Mouse (Mus musculus) central nervous system, embryonic 11.5 days (tissue): ENCODE measurements around the gene Hist1h2ac. TPM values are rescaled to one million over a fixed set of nuclear protein-coding genes. Genes with fewer than 3 reads are reported as not detected.

ENCODE experiments used
- polyA plus RNA-seq: library from polyadenylated mRNA; depleted of rRNA; stranded (reverse); fragments of >200 nt; gene quantifications from 2 replicates; pipeline ENCODE4 v1.2.3, GENCODE M21; 2012; rRNA removed

Gene Hist1h2ac
- polyA plus RNA-seq: 1.2 and 2.0 TPM in 2 replicates

GRCm38 (mm10) chr13:23683755-23684281, at the start of gene Hist1h2ac, which contains the start of gene Hist1h2bc:
Gene Hist1h2ac (minus strand): TSS chr13:23683948.
Gene Hist1h2bc (plus strand): TSS chr13:23684199.

GRCm38 (mm10) chr13:23710374-23711089, 26.8 kb upstream of the Hist1h2ac start, which contains the start of gene Hfe:
Gene Hfe (minus strand): TSS chr13:23710854.

GRCm38 (mm10) chr13:23698300-23698693, 14.5 kb upstream of the Hist1h2ac start, which contains the start of gene Hist1h4c:
Gene Hist1h4c (minus strand): TSS chr13:23698454.

GRCm38 (mm10) chr13:23695514-23695913, 11.8 kb upstream of the Hist1h2ac start, which contains the start of gene Hist1h1t:
Gene Hist1h1t (plus strand): TSS chr13:23695814.

Other genes starting within 250 kb of the Hist1h2ac start
- gene Btn1a1, start 218.0 kb downstream of the Hist1h2ac start, polyA plus RNA-seq: 0.07 and 0.31 TPM in 2 replicates
- gene Btn2a2, start 195.1 kb downstream of the Hist1h2ac start, polyA plus RNA-seq: 0.34 and 0.82 TPM in 2 replicates
- gene Hist1h4h, start 152.9 kb downstream of the Hist1h2ac start, polyA plus RNA-seq: 21.7 and 31.0 TPM in 2 replicates
- gene Hist1h2af, start 150.0 kb downstream of the Hist1h2ac start, polyA plus RNA-seq: 189 and 273 TPM in 2 replicates
- gene Hist1h3g, start 148.5 kb downstream of the Hist1h2ac start, polyA plus RNA-seq: 38.6 and 41.4 TPM in 2 replicates
- gene Hist1h2bh, start 140.6 kb downstream of the Hist1h2ac start, polyA plus RNA-seq: 3.2 and 6.3 TPM in 2 replicates
- gene Hist1h3f, start 139.9 kb downstream of the Hist1h2ac start, polyA plus RNA-seq: 5.1 and 6.2 TPM in 2 replicates
- 19.4 and 22.4 TPM in 2 replicates for gene Hist1h4f, start 132.3 kb downstream of the Hist1h2ac start, polyA plus RNA-seq
- 0.65 and 1.3 TPM in 2 replicates for gene Hist1h1d, start 130.7 kb downstream of the Hist1h2ac start, polyA plus RNA-seq
- gene Hist1h3e, start 121.6 kb downstream of the Hist1h2ac start, polyA plus RNA-seq: 41.5 and 49.2 TPM in 2 replicates
- 17.0 and 26.2 TPM in 2 replicates for gene Hist1h2ae, start 112.7 kb downstream of the Hist1h2ac start, polyA plus RNA-seq
- gene Hist1h2bg, start 112.6 kb downstream of the Hist1h2ac start, polyA plus RNA-seq: 14.7 and 42.2 TPM in 2 replicates
- 8.0 and 18.9 TPM in 2 replicates for gene Hist1h2bf, start 109.8 kb downstream of the Hist1h2ac start, polyA plus RNA-seq
- 2.4 and 8.0 TPM in 2 replicates for gene Hist1h2ad, start 109.6 kb downstream of the Hist1h2ac start, polyA plus RNA-seq
- gene Hist1h3d, start 108.2 kb downstream of the Hist1h2ac start, polyA plus RNA-seq: 21.2 and 34.9 TPM in 2 replicates
- 10.3 and 11.7 TPM in 2 replicates for gene Hist1h4d, start 102.3 kb downstream of the Hist1h2ac start, polyA plus RNA-seq
- 1.9 and 4.2 TPM in 2 replicates for gene Hist1h2be, start 62.8 kb downstream of the Hist1h2ac start, polyA plus RNA-seq
- 11.1 and 13.7 TPM in 2 replicates for gene Hist1h1e, start 61.4 kb downstream of the Hist1h2ac start, polyA plus RNA-seq
- gene Hist1h2bc, start 251 bp upstream of the Hist1h2ac start, polyA plus RNA-seq: 17.0 and 27.2 TPM in 2 replicates
- 0.11 and 0.17 TPM in 2 replicates for gene Hist1h1t, start 11.9 kb upstream of the Hist1h2ac start, polyA plus RNA-seq
- gene Hist1h4c, start 14.5 kb upstream of the Hist1h2ac start, polyA plus RNA-seq: 7.5 and 10.3 TPM in 2 replicates
- 1.8 and 1.9 TPM in 2 replicates for gene Hfe, start 26.9 kb upstream of the Hist1h2ac start, polyA plus RNA-seq
- gene Hist1h1c, start 54.9 kb upstream of the Hist1h2ac start, polyA plus RNA-seq: 13.2 and 15.1 TPM in 2 replicates
- 51.1 and 52.4 TPM in 2 replicates for gene Hist1h3c, start 61.7 kb upstream of the Hist1h2ac start, polyA plus RNA-seq
- 6.3 and 16.8 TPM in 2 replicates for gene Hist1h2bb, start 62.8 kb upstream of the Hist1h2ac start, polyA plus RNA-seq
- 44.2 and 53.2 TPM in 2 replicates for gene Hist1h2ab, start 67.2 kb upstream of the Hist1h2ac start, polyA plus RNA-seq
- 52.8 and 64.6 TPM in 2 replicates for gene Hist1h3b, start 68.3 kb upstream of the Hist1h2ac start, polyA plus RNA-seq
- 29.2 and 64.2 TPM in 2 replicates for gene Hist1h4b, start 73.1 kb upstream of the Hist1h2ac start, polyA plus RNA-seq
- 7.3 and 15.7 TPM in 2 replicates for gene Hist1h4a, start 77.3 kb upstream of the Hist1h2ac start, polyA plus RNA-seq
- gene Hist1h3a, start 78.4 kb upstream of the Hist1h2ac start, polyA plus RNA-seq: 31.4 and 33.8 TPM in 2 replicates
- 9.1 and 22.2 TPM in 2 replicates for gene Hist1h1a, start 79.7 kb upstream of the Hist1h2ac start, polyA plus RNA-seq
- gene Trim38, start 86.0 kb upstream of the Hist1h2ac start, polyA plus RNA-seq: not detected in 2 replicates
- gene Slc17a2, start 123.0 kb upstream of the Hist1h2ac start, polyA plus RNA-seq: 0.01 and 0.04 TPM in 2 replicates
- gene Slc17a3, start 155.5 kb upstream of the Hist1h2ac start, polyA plus RNA-seq: 0.06 and 0.08 TPM in 2 replicates
- gene Slc17a1, start 183.8 kb upstream of the Hist1h2ac start, polyA plus RNA-seq: 0.02 TPM in 1 of 2 replicates, not detected in the other
- 0.05 and 0.10 TPM in 2 replicates for gene Slc17a4, start 231.1 kb upstream of the Hist1h2ac start, polyA plus RNA-seq